Mouse (Mus musculus): ENCODE data around the gene Cmip. TPM values are rescaled to one million over a fixed set of nuclear protein-coding genes. Genes with fewer than 3 reads are reported as not detected.

Cmip gene
- total and polyA plus RNA-seq, 3 experiments: 17.0 to 71.8 TPM; not detected in 1

DNA sequence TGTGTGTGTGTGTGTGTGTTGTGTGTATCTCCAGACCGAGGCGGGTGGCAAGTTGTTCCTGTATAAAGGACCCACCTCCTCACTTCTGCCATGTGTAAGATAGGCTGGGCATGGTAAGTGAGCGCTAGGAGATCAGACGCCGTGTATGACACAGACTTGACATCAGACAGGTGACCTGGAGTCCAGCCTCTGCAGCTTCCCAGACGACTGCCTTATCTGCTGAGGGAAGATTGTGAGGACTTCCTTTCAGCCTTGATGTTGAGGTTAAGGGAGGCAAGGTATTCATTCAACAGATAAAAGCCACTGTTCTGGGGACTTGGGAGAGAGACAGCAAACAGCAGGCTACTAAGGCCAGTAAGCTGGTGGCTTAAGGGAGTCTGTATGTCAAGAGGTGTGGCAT is 6.6 kb downstream of the Cmip start (continued):
- TF ChIP-seq E2F4 (IDR thresholded peaks at IDR 0.05; ENCODE audit: borderline replicate concordance, low read depth, low read length) (no peak), GATA1 (IDR thresholded peaks at IDR 0.05; ENCODE audit: low read depth, low read length) (peak; percentile 94)

DNA sequence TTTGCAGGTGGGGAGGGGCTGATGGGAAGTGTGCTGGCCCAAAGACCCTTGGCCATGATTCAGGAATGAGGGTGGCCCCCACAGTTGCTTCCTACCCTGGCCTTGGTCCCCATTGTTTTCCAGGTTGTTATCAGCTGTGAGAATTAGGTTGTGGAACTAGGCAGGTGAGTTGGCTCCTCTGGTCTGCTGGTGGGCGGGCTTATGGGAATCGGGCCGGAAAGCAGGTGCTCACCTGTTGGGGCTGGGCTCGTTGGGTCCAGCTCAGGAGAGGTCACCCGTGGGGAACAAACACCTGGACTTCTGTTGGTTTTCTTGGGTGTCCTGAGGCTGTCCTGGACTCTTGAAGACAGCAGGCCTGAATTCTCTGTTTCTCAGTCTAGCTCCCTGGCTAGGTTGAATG is 8.2 kb downstream of the Cmip start:
- TF ChIP-seq MAX (IDR thresholded peaks at IDR 0.05; ENCODE audit: low read length) (no peak), BHLHE40 (IDR thresholded peaks at IDR 0.05; ENCODE audit: borderline replicate concordance, low read depth, low read length) (no peak), SMC3 (IDR thresholded peaks at IDR 0.05; ENCODE audit: low read depth, low read length) (no peak), GATA1 (IDR thresholded peaks at IDR 0.05; ENCODE audit: low read depth, low read length) (no peak), MYB (IDR thresholded peaks at IDR 0.05; ENCODE audit: low read depth, low read length) (no peak), EP300 (IDR thresholded peaks at IDR 0.05; ENCODE audit: low read depth in 1 of 2, low read length in 2 of 2) (no peak), USF1 (IDR thresholded peaks at IDR 0.05; ENCODE audit: low read depth, low read length) (no peak), POLR2AphosphoS2 (IDR thresholded peaks at IDR 0.05; ENCODE audit: low read length) (no peak), ZC3H11A (IDR thresholded peaks at IDR 0.05; ENCODE audit: low read depth, low read length) (no peak), ZMIZ1 (IDR thresholded peaks at IDR 0.05; ENCODE audit: low read depth, low read length) (no peak), CTCF (IDR thresholded peaks at IDR 0.05 in 2 of 3, conservative IDR thresholded peaks at IDR 0.05 in 1 of 3; ENCODE audit: control insufficient read depth in 1 of 3, insufficient read depth in 1 of 3, low read depth in 2 of 3, low read length in 3 of 3, poor library complexity in 1 of 3, severe bottlenecking in 1 of 3) (no peak), KAT2A (conservative IDR thresholded peaks at IDR 0.05; ENCODE audit: low read depth, low read length) (no peak), POLR2AphosphoS5 (IDR thresholded peaks at IDR 0.05; ENCODE audit: borderline replicate concordance, low read depth, low read length) (no peak), RAD21 (IDR thresholded peaks at IDR 0.05; ENCODE audit: low read depth, low read length) (no peak), ETS1 (IDR thresholded peaks at IDR 0.05; ENCODE audit: low read depth, low read length) (no peak), USF2 (IDR thresholded peaks at IDR 0.05; ENCODE audit: borderline replicate concordance in 1 of 2, insufficient read depth in 1 of 2, low read depth in 1 of 2, low read length in 2 of 2) (no peak)
- Histone ChIP-seq H3K79me2 (ENCODE audit: control insufficient read depth, insufficient read depth, low read length, poor library complexity) (peaks cover 74% of the 10 kb centered on the region), H3K27ac (ENCODE audit: control insufficient read depth, low read depth, low read length) (no peak overlapping the region), H3K27me3 (ENCODE audit: control insufficient read depth in 1 of 2, insufficient read depth in 2 of 2, low read length in 2 of 2) (no peaks in the 10 kb centered on the region), H3K9ac (ENCODE audit: control insufficient read depth, low read depth, low read length, poor library complexity, severe bottlenecking) (no peak overlapping the region), H3K4me3 (ENCODE audit: control insufficient read depth in 1 of 2, insufficient read depth in 1 of 2, low read depth in 2 of 2, low read length in 2 of 2) (no peak overlapping the region), H3K4me1 (ENCODE audit: control insufficient read depth in 1 of 2, insufficient read depth in 2 of 2, low read length in 2 of 2) (peaks cover 13 to 39% of the 10 kb centered on the region in 2 experiments), H3K9me3 (replicated peaks; ENCODE audit: insufficient read depth, low read length) (no peaks in the 10 kb centered on the region), H3K36me3 (ENCODE audit: control insufficient read depth in 1 of 2, insufficient read depth in 2 of 2, low read length in 2 of 2) (peaks cover 2 to 33% of the 10 kb centered on the region in 2 experiments)
- DNase-seq (ENCODE audit: low read depth, low spot score): no peak

DNA sequence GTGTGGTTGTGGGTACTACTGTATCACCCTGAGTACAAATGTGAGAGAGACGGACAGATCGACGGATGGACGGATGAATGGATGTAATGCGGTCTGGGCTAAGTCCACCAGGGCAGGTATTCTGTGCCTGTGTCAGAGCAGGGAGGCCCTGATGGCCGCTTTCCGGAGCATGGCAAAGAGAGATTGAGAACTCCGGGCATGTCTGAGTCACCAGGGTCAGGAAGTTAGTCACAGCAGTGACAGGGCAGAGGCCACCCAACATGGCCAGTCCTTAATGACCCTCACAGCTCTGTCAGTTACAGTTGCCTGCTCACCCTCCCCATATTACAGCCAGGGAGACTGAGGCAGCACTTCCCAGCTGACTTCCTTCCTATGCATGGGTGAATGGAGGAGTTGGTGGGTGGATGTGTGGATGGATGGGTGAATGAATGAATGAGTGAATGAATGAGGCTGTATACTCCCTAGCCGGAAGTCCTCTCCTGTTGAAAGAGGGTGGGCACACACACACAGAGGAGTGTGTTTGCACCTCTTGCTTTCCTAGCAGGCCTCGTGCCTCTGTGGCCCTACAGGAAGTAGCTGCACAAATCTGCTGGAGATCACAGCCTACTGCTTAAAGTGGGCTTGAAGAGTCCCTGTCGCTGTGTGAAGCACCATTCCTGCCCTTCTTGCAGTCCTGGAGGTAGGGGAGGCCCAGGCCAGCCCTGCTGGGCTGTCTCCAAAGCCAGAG is 10.7 kb downstream of the Cmip start:
- Histone ChIP-seq H3K27me3 (ENCODE audit: control insufficient read depth in 1 of 2, insufficient read depth in 2 of 2, low read length in 2 of 2) (no peaks in the 10 kb centered on the region), H3K79me2 (ENCODE audit: control insufficient read depth, insufficient read depth, low read length, poor library complexity) (peaks cover 67% of the 10 kb centered on the region), H3K9me3 (replicated peaks; ENCODE audit: insufficient read depth, low read length) (no peaks in the 10 kb centered on the region), H3K4me3 (ENCODE audit: control insufficient read depth in 1 of 2, insufficient read depth in 1 of 2, low read depth in 2 of 2, low read length in 2 of 2) (no peak overlapping the region), H3K4me1 (ENCODE audit: control insufficient read depth in 1 of 2, insufficient read depth in 2 of 2, low read length in 2 of 2) (peaks cover 2 to 25% of the 10 kb centered on the region in 2 experiments; a peak in 3 of 4 replicates), H3K27ac (ENCODE audit: control insufficient read depth, low read depth, low read length) (no peak overlapping the region), H3K36me3 (ENCODE audit: control insufficient read depth in 1 of 2, insufficient read depth in 2 of 2, low read length in 2 of 2) (peaks cover 10 to 15% of the 10 kb centered on the region in 2 experiments), H3K9ac (ENCODE audit: control insufficient read depth, low read depth, low read length, poor library complexity, severe bottlenecking) (no peak overlapping the region)
- TF ChIP-seq USF2 (IDR thresholded peaks at IDR 0.05; ENCODE audit: borderline replicate concordance in 1 of 2, insufficient read depth in 1 of 2, low read depth in 1 of 2, low read length in 2 of 2) (no peak), MAX (IDR thresholded peaks at IDR 0.05; ENCODE audit: low read length) (no peak), ZNF384 (IDR thresholded peaks at IDR 0.05; ENCODE audit: low read depth, low read length) (no peak), JUND (IDR thresholded peaks at IDR 0.05; ENCODE audit: low read depth, low read length) (no peak), MAFK (IDR thresholded peaks at IDR 0.05; ENCODE audit: borderline replicate concordance, low read depth, low read length) (no peak), POLR2A (IDR thresholded peaks at IDR 0.05; ENCODE audit: control insufficient read depth in 1 of 2, insufficient read depth in 1 of 2, low read depth in 1 of 2, low read length in 2 of 2, poor library complexity in 1 of 2) (no peak), HCFC1 (IDR thresholded peaks at IDR 0.05; ENCODE audit: low read depth, low read length) (no peak), TCF12 (IDR thresholded peaks at IDR 0.05; ENCODE audit: low read depth, low read length) (no peak), GATA1 (IDR thresholded peaks at IDR 0.05; ENCODE audit: low read depth, low read length) (no peak), CTCF (IDR thresholded peaks at IDR 0.05 in 2 of 3, conservative IDR thresholded peaks at IDR 0.05 in 1 of 3; ENCODE audit: control insufficient read depth in 1 of 3, insufficient read depth in 1 of 3, low read depth in 2 of 3, low read length in 3 of 3, poor library complexity in 1 of 3, severe bottlenecking in 1 of 3) (no peak)
- peak; percentile 37 for DNase-seq (ENCODE audit: low read depth, low spot score)

All from MEL (cell line).